Comparison of ENCODE assay signal across 8 mouse cellular contexts in the genomic region with DNA sequence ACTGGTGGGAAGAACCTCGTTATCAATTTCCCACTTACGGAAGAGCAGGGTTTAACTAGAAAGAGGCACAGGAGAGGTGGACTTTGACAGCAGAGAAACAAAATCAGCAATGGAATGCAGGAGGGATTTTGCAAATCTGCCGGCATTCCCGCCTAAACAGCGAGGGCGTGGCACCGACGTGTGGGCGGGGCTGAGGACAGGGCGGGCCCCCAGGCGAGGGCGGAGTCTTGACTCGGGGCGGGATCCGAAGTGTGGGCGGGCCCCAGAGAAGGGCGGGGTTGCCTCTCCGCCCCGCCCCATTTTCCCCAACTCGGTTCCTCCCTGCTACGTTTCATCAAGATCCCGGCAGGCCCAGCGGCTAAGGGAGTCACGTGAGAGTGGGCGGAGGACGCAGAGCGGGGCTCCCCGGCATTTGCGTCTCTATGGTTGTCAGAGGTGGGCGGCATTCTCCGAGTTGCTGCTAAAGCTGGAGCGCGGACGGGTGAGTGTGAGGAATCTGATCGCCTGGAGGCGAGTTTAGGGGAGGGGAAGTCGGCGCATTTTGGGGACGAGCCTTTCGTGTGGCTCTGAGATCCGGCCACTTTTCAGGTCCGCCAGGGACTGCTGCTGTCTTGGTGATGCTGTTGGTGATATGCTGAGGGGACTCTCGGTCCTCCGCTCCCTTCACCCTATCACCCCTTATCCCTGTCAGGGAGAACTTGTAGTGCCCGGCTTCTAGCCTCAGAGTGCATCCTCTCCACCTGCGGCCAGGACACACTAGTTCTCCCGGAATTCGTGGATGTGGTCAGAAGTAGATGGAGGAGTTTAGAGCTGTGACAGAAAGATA. TPM values are rescaled to one million over a fixed set of nuclear protein-coding genes. Genes with fewer than 3 reads are reported as not detected.
DNase-seq lines count a peak whose midpoint lies in the region; ATAC-seq lines count a peak whose summit lies in the region.

A gene (plus strand): TSS at position 271 of the 826 bp plus-strand sequence.

- ATAC-seq in hindbrain, embryonic 16.5 days, result peak; percentile 99

- H3K79me2 ChIP-seq in macrophage (ENCODE audit: inconsistent target), result peaks cover 45% of the 10 kb centered on the region

- no peaks in the 10 kb centered on the region for H3K27me3 ChIP-seq in hindbrain, embryonic 16.5 days (replicated peaks; ENCODE audit: control insufficient read depth, insufficient read depth, low read length)

- WGBS in hindbrain, embryonic 16.5 days, result under 1% methylated on average over 47 of the region's 48 CpGs
- WGBS in macrophage (ENCODE audit: missing documents), result 1% methylated on average over 46 of the region's 48 CpGs

- H3K27ac ChIP-seq in hindbrain, embryonic 16.5 days (ENCODE audit: low read depth, low read length), result peak within 1 kb of the TSS; percentile 73
- H3K27ac ChIP-seq in macrophage, result peak within 1 kb of the TSS; percentile 55

- peak within 1 kb of the TSS; percentile 71 for H3K4me3 ChIP-seq in hindbrain, embryonic 16.5 days (ENCODE audit: low read length)
- H3K4me3 ChIP-seq in macrophage (ENCODE audit: inconsistent target), result peak within 1 kb of the TSS; percentile 99

- peak; percentile 94 for DNase-seq in WW6 (ENCODE audit: low read depth, low spot score)
- peak; percentile 81 to 94 for DNase-seq in cerebellum, postnatal 4 days (ENCODE audit: low spot score in 2 of 2)
- peak; percentile 94 for DNase-seq in gastrocnemius, adult 18-20 months (ENCODE audit: low spot score)
- DNase-seq in left cerebral cortex, adult 18-20 months (ENCODE audit: low spot score in 2 of 2), result peak; percentile 97
- DNase-seq in right cerebral cortex, adult 18-20 months, result peak; percentile 98
- peak; percentile 89 for DNase-seq in urinary bladder, postnatal 10 days (ENCODE audit: low spot score)

- peaks cover 8% of the 10 kb centered on the region for H3K4me1 ChIP-seq in hindbrain, embryonic 16.5 days (ENCODE audit: control insufficient read depth, insufficient read depth, low read depth, low read length)

- H3K9me3 ChIP-seq in hindbrain, embryonic 16.5 days (ENCODE audit: control insufficient read depth, low read length), result no peaks in the 10 kb centered on the region

- no peaks in the 10 kb centered on the region for H3K36me3 ChIP-seq in hindbrain, embryonic 16.5 days (ENCODE audit: control insufficient read depth, insufficient read depth, low read length)
- H3K36me3 ChIP-seq in macrophage (ENCODE audit: inconsistent target), result no peaks in the 10 kb centered on the region

- peak within 1 kb of the TSS; percentile 72 for H3K9ac ChIP-seq in hindbrain, embryonic 16.5 days (ENCODE audit: low read depth, low read length)

- H3K4me2 ChIP-seq in hindbrain, embryonic 16.5 days (ENCODE audit: low read length), result peak within 1 kb of the TSS; percentile 80

RNA-seq across cellular contexts. Expression of the gene that starts here (rescaled TPM):
- total RNA-seq in gastrocnemius, adult 18-20 months (2021), result 10 to 100 TPM; 55.9 to 61.3 TPM
- 85.0 and 87.1 TPM in 2 replicates for polyA plus RNA-seq in hindbrain, embryonic 16.5 days (2015; fragmentation: Nextera tagmentation; extraction: Ambion mirVana)
- 10 to 100 TPM; 89.9 to 92.1 TPM for total RNA-seq in left cerebral cortex, adult 18-20 months (2021)
- total RNA-seq in macrophage (2018; cell fraction: chromatin; rRNA removed), result 100 to 1,000 TPM in 18 of 26 experiments, 10 to 100 TPM in 8; 58.1 to 144 (median 108) TPM
- 10 to 100 TPM; 40.7 to 60.0 (median 48.6) TPM for total RNA-seq in macrophage (2018; cell fraction: cytosol; rRNA removed)
- 100 to 1,000 TPM in 1 of 26 experiments, 10 to 100 TPM in 25; 48.3 to 118 (median 64.4) TPM for total RNA-seq in macrophage (2018; cell fraction: nucleus; rRNA removed)
- 42.3 to 52.7 TPM (median 49.5 TPM) in 3 replicates for polyA plus RNA-seq in macrophage (2018)

Comparison
In these comparisons a context has a peak if more than half of its experiments do, and no peak if none do; other contexts are left out.
1. Peak in every context shown above with its lines: DNase-seq, ATAC-seq, H3K4me3 ChIP-seq and H3K27ac ChIP-seq.